Mouse (Mus musculus): ENCODE data around the gene Apoa2. TPM values are rescaled to one million over a fixed set of nuclear protein-coding genes. Genes with fewer than 3 reads are reported as not detected.
A peak's percentile ranks its signal among the peaks of the same experiment; 100 is the strongest.

The Apoa2 gene
- polyA plus RNA-seq (2014; fragmentation: Nextera tagmentation; extraction: Ambion mirVana): 3.5 and 5.7 TPM in 2 replicates

GRCm38 (mm10) chr1:171224857-171225256 lies at the start of gene Apoa2:
Apoa2 (plus strand) TSS chr1:171225054.
- H3K9ac ChIP-seq (ENCODE audit: low read depth, low read length): no peak within 1 kb of the TSS
- no peak within 1 kb of the TSS for H3K4me3 ChIP-seq (ENCODE audit: low read length)
- peaks cover 5% of the 10 kb centered on the region; the same call in 1 of the 2 replicates for H3K36me3 ChIP-seq (ENCODE audit: control insufficient read depth, insufficient read depth, low read length)
- 68% methylated on average over 5 of the region's 5 CpGs for WGBS
- H3K9me3 ChIP-seq (ENCODE audit: control insufficient read depth, low read length): no peaks in the 10 kb centered on the region
- H3K27me3 ChIP-seq (ENCODE audit: control insufficient read depth, insufficient read depth, low read length): no peaks in the 10 kb centered on the region
- H3K4me1 ChIP-seq (ENCODE audit: control insufficient read depth, insufficient read depth, low read length): 0 out of 2 replicates have a peak, but pooled peaks cover 9% of the 10 kb centered on the region
- ATAC-seq (ENCODE audit: low FRiP score, low TSS enrichment): no peak
- no peak within 1 kb of the TSS for H3K27ac ChIP-seq (ENCODE audit: low read depth, low read length)
- no peak within 1 kb of the TSS for H3K4me2 ChIP-seq (replicated peaks; ENCODE audit: low read depth, low read length)

DNA sequence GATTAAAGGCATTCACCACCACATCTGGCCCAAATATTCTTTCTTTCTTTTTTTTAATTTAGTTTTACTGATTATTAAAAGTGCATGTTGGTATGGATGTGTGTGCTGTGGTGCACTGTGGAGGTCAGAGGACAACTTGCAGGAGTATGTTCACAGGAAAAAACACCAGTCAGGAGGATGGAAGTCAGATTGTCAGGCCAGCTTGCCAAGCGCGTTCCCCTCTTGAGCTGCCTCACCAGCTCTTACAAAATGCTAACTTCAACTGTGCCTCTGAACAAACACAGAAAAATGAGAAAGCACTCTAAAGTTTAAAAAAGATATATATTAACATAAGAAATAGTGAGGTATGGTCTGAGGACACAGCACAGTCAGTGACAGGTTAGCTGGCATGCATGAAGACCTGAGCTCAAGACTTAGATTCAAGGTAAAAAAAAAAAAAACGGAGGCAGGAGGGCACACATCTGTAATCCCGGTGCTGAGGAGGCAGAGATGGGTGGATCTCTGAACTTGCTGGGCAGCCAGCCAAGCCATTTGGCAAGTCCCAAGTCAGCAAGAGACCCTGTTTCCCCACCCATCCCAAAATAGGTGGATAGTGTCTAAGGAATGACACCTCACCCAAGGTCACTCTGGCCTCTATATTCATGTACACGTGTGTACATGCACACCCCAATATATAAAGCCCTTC lies 45.2 kb upstream of the Apoa2 start:
- no peak overlapping the region for H3K4me2 ChIP-seq (replicated peaks; ENCODE audit: low read depth, low read length)
- no peak for ATAC-seq (ENCODE audit: low FRiP score, low TSS enrichment)
- H3K27ac ChIP-seq (ENCODE audit: low read depth, low read length): no peak overlapping the region
- H3K9ac ChIP-seq (ENCODE audit: low read depth, low read length): no peak overlapping the region
- no peaks in the 10 kb centered on the region for H3K36me3 ChIP-seq (ENCODE audit: control insufficient read depth, insufficient read depth, low read length)
- no peaks in the 10 kb centered on the region for H3K27me3 ChIP-seq (ENCODE audit: control insufficient read depth, insufficient read depth, low read length)
- no peaks in the 10 kb centered on the region for H3K4me1 ChIP-seq (ENCODE audit: control insufficient read depth, insufficient read depth, low read length)
- no peak overlapping the region for H3K4me3 ChIP-seq (ENCODE audit: low read length)
- no peaks in the 10 kb centered on the region for H3K9me3 ChIP-seq (ENCODE audit: control insufficient read depth, low read length)
- WGBS: 75% methylated on average over 5 of the region's 5 CpGs

DNA sequence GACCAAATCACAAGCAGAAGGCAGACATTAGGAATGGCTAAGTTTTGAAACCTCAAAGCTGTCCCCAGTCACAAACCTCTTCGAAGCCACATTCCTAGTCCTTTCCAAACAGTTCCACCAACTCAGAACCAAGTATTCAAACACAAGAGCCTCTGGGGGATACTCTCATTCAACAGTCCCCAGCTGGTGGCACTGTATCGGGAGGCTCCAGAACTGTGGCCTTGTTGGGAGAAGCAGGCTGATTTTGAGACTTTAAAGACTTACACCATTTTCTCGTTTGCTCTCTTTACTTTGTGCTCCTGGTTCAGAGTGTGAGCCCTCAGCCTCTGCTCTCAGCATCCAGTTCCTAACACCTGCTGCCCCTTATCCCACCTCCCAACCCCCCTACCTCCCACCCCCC lies 41.8 kb upstream of the Apoa2 start:
- H3K4me2 ChIP-seq (replicated peaks; ENCODE audit: low read depth, low read length): no peak overlapping the region
- 77% methylated on average over 3 of the region's 3 CpGs for WGBS
- no peak overlapping the region for H3K4me3 ChIP-seq (ENCODE audit: low read length)
- H3K9ac ChIP-seq (ENCODE audit: low read depth, low read length): no peak overlapping the region
- no peaks in the 10 kb centered on the region for H3K27me3 ChIP-seq (ENCODE audit: control insufficient read depth, insufficient read depth, low read length)
- H3K4me1 ChIP-seq (ENCODE audit: control insufficient read depth, insufficient read depth, low read length): no peaks in the 10 kb centered on the region
- H3K36me3 ChIP-seq (ENCODE audit: control insufficient read depth, insufficient read depth, low read length): no peaks in the 10 kb centered on the region
- no peak overlapping the region for H3K27ac ChIP-seq (ENCODE audit: low read depth, low read length)
- no peak for ATAC-seq (ENCODE audit: low FRiP score, low TSS enrichment)
- no peaks in the 10 kb centered on the region for H3K9me3 ChIP-seq (ENCODE audit: control insufficient read depth, low read length)

DNA sequence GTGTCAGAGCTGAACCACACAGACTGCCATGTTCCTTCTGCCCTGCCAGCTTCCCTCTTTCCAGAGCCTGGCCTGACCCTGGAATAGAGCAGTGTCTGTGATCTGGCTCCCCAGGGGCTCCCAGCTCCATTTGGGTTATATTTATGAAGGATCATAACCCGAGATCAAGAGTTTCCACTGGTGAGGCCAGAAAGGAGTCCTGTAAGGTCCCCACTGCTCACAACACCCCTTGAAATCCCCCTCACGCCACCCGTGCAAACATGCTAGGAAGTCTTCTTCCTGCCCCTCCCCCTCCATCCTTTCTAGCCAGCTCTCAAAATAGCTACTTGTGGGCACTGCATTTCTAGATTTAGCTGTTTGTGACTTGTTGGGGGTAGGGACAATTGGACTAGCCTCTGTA lies 41.2 kb upstream of the Apoa2 start:
- Histone ChIP-seq H3K27ac (ENCODE audit: low read depth, low read length) (no peak overlapping the region), H3K27me3 (ENCODE audit: control insufficient read depth, insufficient read depth, low read length) (no peaks in the 10 kb centered on the region), H3K9me3 (ENCODE audit: control insufficient read depth, low read length) (no peaks in the 10 kb centered on the region), H3K4me3 (ENCODE audit: low read length) (no peak overlapping the region), H3K4me2 (replicated peaks; ENCODE audit: low read depth, low read length) (no peak overlapping the region), H3K4me1 (ENCODE audit: control insufficient read depth, insufficient read depth, low read length) (no peaks in the 10 kb centered on the region), H3K36me3 (ENCODE audit: control insufficient read depth, insufficient read depth, low read length) (no peaks in the 10 kb centered on the region), H3K9ac (ENCODE audit: low read depth, low read length) (no peak overlapping the region)
- ATAC-seq (ENCODE audit: low FRiP score, low TSS enrichment): no peak
- WGBS: 65% methylated on average over 3 of the region's 3 CpGs

DNA sequence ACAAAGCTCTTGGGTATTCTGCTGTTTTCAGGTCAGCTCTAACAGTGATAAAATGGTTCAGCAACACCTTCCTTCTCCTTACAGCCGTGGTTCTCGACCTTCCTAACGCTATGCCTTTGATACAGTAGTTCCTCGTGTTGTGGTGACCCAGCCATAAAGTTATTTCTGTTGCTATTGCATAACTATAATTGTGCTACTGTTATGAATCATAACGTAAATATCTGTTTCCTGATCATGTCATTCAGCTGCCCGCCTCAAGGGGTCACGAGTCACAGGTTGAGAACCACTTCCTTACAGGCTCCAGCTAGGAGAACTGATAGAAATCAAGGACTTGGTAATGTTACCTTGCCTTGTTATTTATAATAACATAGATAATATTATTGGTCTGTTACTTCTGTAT lies 40.5 kb upstream of the Apoa2 start:
- no peak overlapping the region for H3K9ac ChIP-seq (ENCODE audit: low read depth, low read length)
- peaks cover 1% of the 10 kb centered on the region; the same call in 1 of the 2 replicates for H3K4me1 ChIP-seq (ENCODE audit: control insufficient read depth, insufficient read depth, low read length)
- H3K27ac ChIP-seq (ENCODE audit: low read depth, low read length): no peak overlapping the region
- no peaks in the 10 kb centered on the region for H3K36me3 ChIP-seq (ENCODE audit: control insufficient read depth, insufficient read depth, low read length)
- no peaks in the 10 kb centered on the region for H3K27me3 ChIP-seq (ENCODE audit: control insufficient read depth, insufficient read depth, low read length)
- 75% methylated on average over 7 of the region's 7 CpGs for WGBS
- H3K4me3 ChIP-seq (ENCODE audit: low read length): no peak overlapping the region
- no peak for ATAC-seq (ENCODE audit: low FRiP score, low TSS enrichment)
- H3K4me2 ChIP-seq (replicated peaks; ENCODE audit: low read depth, low read length): no peak overlapping the region
- H3K9me3 ChIP-seq (ENCODE audit: control insufficient read depth, low read length): no peaks in the 10 kb centered on the region

- ATAC-seq (ENCODE audit: low FRiP score, low TSS enrichment): no peak
- Histone ChIP-seq H3K4me2 (replicated peaks; ENCODE audit: low read depth, low read length) (no peak overlapping the region), H3K27me3 (ENCODE audit: control insufficient read depth, insufficient read depth, low read length) (no peaks in the 10 kb centered on the region), H3K9ac (ENCODE audit: low read depth, low read length) (no peak overlapping the region), H3K4me3 (ENCODE audit: low read length) (no peak overlapping the region), H3K36me3 (ENCODE audit: control insufficient read depth, insufficient read depth, low read length) (no peaks in the 10 kb centered on the region), H3K9me3 (ENCODE audit: control insufficient read depth, low read length) (no peaks in the 10 kb centered on the region), H3K4me1 (ENCODE audit: control insufficient read depth, insufficient read depth, low read length) (peaks cover 7% of the 10 kb centered on the region; the same call in 1 of the 2 replicates), H3K27ac (ENCODE audit: low read depth, low read length) (no peak overlapping the region)
- 58% methylated on average over 8 of the region's 8 CpGs for WGBS
Observed at GRCm38 (mm10) chr1:171185655-171186054, 39.2 kb upstream of the Apoa2 start.

- H3K4me2 ChIP-seq (replicated peaks; ENCODE audit: low read depth, low read length): no peak overlapping the region
- WGBS: 56% methylated on average over 13 of the region's 13 CpGs
- H3K36me3 ChIP-seq (ENCODE audit: control insufficient read depth, insufficient read depth, low read length): no peaks in the 10 kb centered on the region
- H3K9ac ChIP-seq (ENCODE audit: low read depth, low read length): no peak overlapping the region
- no peak for ATAC-seq (ENCODE audit: low FRiP score, low TSS enrichment)
- H3K9me3 ChIP-seq (ENCODE audit: control insufficient read depth, low read length): no peaks in the 10 kb centered on the region
- no peak overlapping the region for H3K4me3 ChIP-seq (ENCODE audit: low read length)
- peaks cover 4% of the 10 kb centered on the region for H3K27me3 ChIP-seq (ENCODE audit: control insufficient read depth, insufficient read depth, low read length)
- peaks cover 12% of the 10 kb centered on the region; the same call in 1 of the 2 replicates for H3K4me1 ChIP-seq (ENCODE audit: control insufficient read depth, insufficient read depth, low read length)
- no peak overlapping the region for H3K27ac ChIP-seq (ENCODE audit: low read depth, low read length)
Observed at GRCm38 (mm10) chr1:171187851-171188700, 36.8 kb upstream of the Apoa2 start.

DNA sequence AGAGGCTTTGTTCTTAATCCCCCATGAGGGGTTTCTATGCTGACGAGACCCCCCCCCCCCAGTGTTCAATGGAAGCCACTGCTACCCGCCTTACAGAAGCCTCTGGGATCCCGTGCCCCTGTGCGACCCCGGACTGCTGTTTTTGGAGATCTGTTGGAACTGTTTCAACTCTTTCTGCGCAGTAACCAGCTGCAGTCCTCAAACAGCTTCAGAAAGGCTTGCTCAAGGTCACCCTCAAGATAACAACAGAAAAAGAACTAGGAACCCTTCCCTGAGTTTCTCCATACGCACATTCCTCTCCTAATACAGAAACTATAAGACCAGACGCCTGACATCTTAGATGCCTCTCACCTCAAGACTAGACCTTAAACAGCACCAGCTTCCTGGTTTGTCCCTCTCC lies 35.8 kb upstream of the Apoa2 start:
- H3K4me1 ChIP-seq (ENCODE audit: control insufficient read depth, insufficient read depth, low read length): peaks cover 19% of the 10 kb centered on the region; the same call in 1 of the 2 replicates
- H3K27ac ChIP-seq (ENCODE audit: low read depth, low read length): peak overlapping the region; percentile 24; the same call in 1 of the 2 replicates
- no peak overlapping the region for H3K9ac ChIP-seq (ENCODE audit: low read depth, low read length)
- no peak for ATAC-seq (ENCODE audit: low FRiP score, low TSS enrichment)
- 36% methylated on average over 8 of the region's 8 CpGs for WGBS
- no peak overlapping the region for H3K4me2 ChIP-seq (replicated peaks; ENCODE audit: low read depth, low read length)
- H3K27me3 ChIP-seq (ENCODE audit: control insufficient read depth, insufficient read depth, low read length): peaks cover 14% of the 10 kb centered on the region
- H3K4me3 ChIP-seq (ENCODE audit: low read length): no peak overlapping the region
- no peaks in the 10 kb centered on the region for H3K36me3 ChIP-seq (ENCODE audit: control insufficient read depth, insufficient read depth, low read length)
- no peaks in the 10 kb centered on the region for H3K9me3 ChIP-seq (ENCODE audit: control insufficient read depth, low read length)
